Mouse (Mus musculus): Measurements from ENCODE around the gene Nudt6.

Gene Nudt6

GRCm38 (mm10) chr3:37420072-37420471 is at the start of gene Nudt6:
Nudt6 (minus strand) TSS chr3:37420211.
- DNase-seq (ENCODE audit: extremely low spot score), result peak; percentile 94

GRCm38 (mm10) chr3:37469353-37469752 is 49.3 kb upstream of the Nudt6 start:
- DNase-seq (ENCODE audit: extremely low spot score), result no peak

- DNase-seq (ENCODE audit: extremely low spot score), result no peak
Observed at GRCm38 (mm10) chr3:37468170-37468569, 48.2 kb upstream of the Nudt6 start.

GRCm38 (mm10) chr3:37455992-37456391 is 36.0 kb upstream of the Nudt6 start:
- DNase-seq (ENCODE audit: extremely low spot score), result no peak

GRCm38 (mm10) chr3:37443409-37443808 is 23.4 kb upstream of the Nudt6 start:
- DNase-seq (ENCODE audit: extremely low spot score), result no peak

GRCm38 (mm10) chr3:37439770-37440169 is 19.8 kb upstream of the Nudt6 start:
- DNase-seq (ENCODE audit: extremely low spot score), result no peak

- DNase-seq (ENCODE audit: extremely low spot score), result no peak
Observed at GRCm38 (mm10) chr3:37430359-37430758, 10.3 kb upstream of the Nudt6 start.

GRCm38 (mm10) chr3:37426069-37426468 is 6.1 kb upstream of the Nudt6 start:
- DNase-seq (ENCODE audit: extremely low spot score), result no peak

GRCm38 (mm10) chr3:37421179-37421578 is 1.2 kb upstream of the Nudt6 start:
- DNase-seq (ENCODE audit: extremely low spot score), result no peak

GRCm38 (mm10) chr3:37420641-37421040 is 630 bp upstream of the Nudt6 start:
- DNase-seq (ENCODE audit: extremely low spot score), result no peak

GRCm38 (mm10) chr3:37419458-37419991 is 486 bp downstream of the Nudt6 start, which contains the start of gene Spata5:
Spata5 (plus strand) TSS chr3:37419896.
- DNase-seq (ENCODE audit: extremely low spot score), result peak; percentile 100

- DNase-seq (ENCODE audit: extremely low spot score), result no peak
Observed at GRCm38 (mm10) chr3:37418961-37419457, 1.0 kb downstream of the Nudt6 start.

GRCm38 (mm10) chr3:37418341-37418740 is 1.7 kb downstream of the Nudt6 start:
- no peak for DNase-seq (ENCODE audit: extremely low spot score)

- peak; percentile 61 for DNase-seq (ENCODE audit: extremely low spot score)
Observed at GRCm38 (mm10) chr3:37414413-37414960, 5.5 kb downstream of the Nudt6 start.

- no peak for DNase-seq (ENCODE audit: extremely low spot score)
Observed at GRCm38 (mm10) chr3:37413446-37413845, 6.6 kb downstream of the Nudt6 start.

- no peak for DNase-seq (ENCODE audit: extremely low spot score)
Observed at GRCm38 (mm10) chr3:37407598-37407997, 12.4 kb downstream of the Nudt6 start.

GRCm38 (mm10) chr3:37401729-37402610 is 18.0 kb downstream of the Nudt6 start:
- no peak for DNase-seq (ENCODE audit: extremely low spot score)

GRCm38 (mm10) chr3:37398661-37399395 is 21.2 kb downstream of the Nudt6 start:
- no peak for DNase-seq (ENCODE audit: extremely low spot score)

GRCm38 (mm10) chr3:37397646-37398045 is 22.4 kb downstream of the Nudt6 start:
- DNase-seq (ENCODE audit: extremely low spot score), result no peak

GRCm38 (mm10) chr3:37396930-37397608 is 22.9 kb downstream of the Nudt6 start:
- no peak for DNase-seq (ENCODE audit: extremely low spot score)

- no peak for DNase-seq (ENCODE audit: extremely low spot score)
Observed at GRCm38 (mm10) chr3:37387310-37387709, 32.7 kb downstream of the Nudt6 start.

All from embryo, embryonic 9.5 days (tissue).